Mouse (Mus musculus): ENCODE results near the gene Plekha7.

- TF ChIP-seq ZNF384 (IDR thresholded peaks at IDR 0.05; ENCODE audit: low read depth, low read length) (no peak), ZC3H11A (IDR thresholded peaks at IDR 0.05; ENCODE audit: borderline replicate concordance, low read depth, low read length) (no peak), CHD2 (IDR thresholded peaks at IDR 0.05; ENCODE audit: low read depth, low read length) (no peak)
Measured at GRCm38 (mm10) chr7:116181444-116181946, 126.7 kb downstream of the Plekha7 start.

Measured in ES-E14 (cell line).